Mouse (Mus musculus) ES-Bruce4 (cell line): ENCODE measurements around the gene Pcsk2.

Source experiments
- CTCF ChIP-seq: IDR thresholded peaks from one replicate; pipeline ENCODE4 v1.8.1; 2011; ENCODE audit warnings: low read depth, low read length
- POLR2A ChIP-seq: IDR thresholded peaks from one replicate; pipeline ENCODE4 v1.8.1; 2011; ENCODE audit warnings: low read length; ENCODE audit not compliant: insufficient read depth

DNA sequence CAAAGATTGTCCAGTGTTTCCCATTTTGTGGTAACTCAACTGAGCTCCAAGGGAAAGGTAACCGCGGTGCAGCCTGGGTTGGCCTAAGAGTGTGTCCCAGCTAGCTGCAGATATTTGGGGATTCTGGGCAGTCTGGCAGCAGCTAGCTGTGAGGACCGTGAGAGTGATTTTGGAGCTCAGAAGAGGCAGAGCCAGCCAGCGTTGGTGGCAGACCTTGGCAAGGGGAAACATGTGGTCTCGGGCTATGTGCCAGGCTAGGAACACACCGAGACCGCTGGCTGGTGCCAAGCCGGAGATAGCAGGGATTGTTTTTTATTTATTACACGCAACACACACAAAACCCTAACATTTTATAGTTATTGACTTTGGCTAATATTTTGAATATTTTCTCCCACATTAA is 45.1 kb upstream of the Pcsk2 start:
- TF ChIP-seq POLR2A (no peak), CTCF (no peak)
